Mouse (Mus musculus) liver, adult 2 months (tissue): ENCODE results near the gene Rprd1b.

Experiments
- CTCF ChIP-seq: fragments of 200-500 bp; IDR thresholded peaks from 2 replicates; pipeline ENCODE4 v1.5.1; 2011; ENCODE audit warnings: low read depth, low read length, control low read depth
- POLR2A ChIP-seq: fragments of 200-500 bp; IDR thresholded peaks from 2 replicates; pipeline ENCODE4 v1.6.1; 2011; ENCODE audit warnings: low read length, control low read depth; ENCODE audit not compliant: insufficient read depth; ENCODE audit errors: extremely low read depth

DNA sequence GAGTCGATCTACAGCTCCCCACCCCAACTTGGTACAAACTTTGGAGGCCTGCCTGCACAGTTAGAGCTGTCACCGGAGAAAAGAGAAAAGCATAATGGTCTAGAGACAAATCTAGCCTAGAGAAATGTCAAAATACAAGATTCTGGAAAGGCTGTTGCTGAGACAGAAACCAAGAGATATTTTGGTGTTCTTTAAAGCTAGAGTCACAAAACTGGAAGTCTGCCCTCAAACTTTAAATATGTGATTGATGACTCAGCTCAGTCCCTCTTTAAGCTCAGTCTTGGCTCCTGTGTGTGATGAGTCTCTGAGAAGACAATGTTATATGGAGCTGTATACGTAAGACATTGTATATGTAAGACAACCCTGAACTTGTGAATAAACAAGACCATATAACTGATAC lies 15.7 kb upstream of the Rprd1b start:
- TF ChIP-seq POLR2A (no peak), CTCF (no peak)
